Mouse (Mus musculus) liver, embryonic 15.5 days (tissue): ENCODE measurements at regions not wholly inside any gene's neighbourhood (a gene's known extent, or its start where the extent isn't known, plus 50 kb on each side); places are given as distances from the start of the nearest gene placed in this dataset.

Experiments
- ATAC-seq: fragments of 200-750 bp; cut with Nextera tagmentation; 2 replicates; pipeline ENCODE4 v1.8.0; 2017; ENCODE audit warnings: moderate number of reproducible peaks, mild to moderate bottlenecking, moderate library complexity; ENCODE audit not compliant: insufficient read depth
- H3K27ac ChIP-seq: fragments of 300-500 bp; sonication (generic); replicated peaks from 2 replicates; pipeline ENCODE4 v1.5.1; 2015; ENCODE audit warnings: mild to moderate bottlenecking, inconsistent platforms
- H3K27me3 ChIP-seq: fragments of 300-500 bp; sonication (generic); 2 replicates; pipeline ENCODE4 v1.6.1; 2015; ENCODE audit warnings: mild to moderate bottlenecking, inconsistent platforms
- H3K36me3 ChIP-seq: fragments of 300-500 bp; sonication (generic); replicated peaks from 2 replicates; pipeline ENCODE4 v1.6.1; 2015; ENCODE audit warnings: moderate library complexity, mild to moderate bottlenecking, inconsistent platforms
- H3K4me1 ChIP-seq: fragments of 300-500 bp; sonication (generic); replicated peaks from 2 replicates; pipeline ENCODE4 v1.6.1; 2015; ENCODE audit warnings: inconsistent platforms
- H3K4me2 ChIP-seq: fragments of 300-500 bp; sonication (generic); 2 replicates; pipeline ENCODE4 v1.6.1; 2015; ENCODE audit warnings: moderate library complexity, mild to moderate bottlenecking, inconsistent platforms
- H3K4me3 ChIP-seq: fragments of 300-500 bp; sonication (generic); replicated peaks from 2 replicates; pipeline ENCODE4 v1.5.1; 2015; ENCODE audit warnings: mild to moderate bottlenecking, inconsistent platforms
- H3K9ac ChIP-seq: fragments of 300-500 bp; sonication (generic); 2 replicates; pipeline ENCODE4 v1.6.1; 2015; ENCODE audit warnings: moderate library complexity, mild to moderate bottlenecking, inconsistent platforms
- H3K9me3 ChIP-seq: fragments of 300-500 bp; sonication (generic); replicated peaks from 2 replicates; pipeline ENCODE4 v1.6.1; 2016; ENCODE audit warnings: inconsistent platforms
- WGBS: fragments of 180-500 bp; shearing (Covaris S2); methylation state at CpG from one replicate; pipeline ENCODE4 v1.1.7; 2015; ENCODE audit warnings: mixed read lengths; ENCODE audit not compliant: insufficient replicate concordance; 5-methylcytosine and 5-hydroxymethylcytosine counted together

DNA sequence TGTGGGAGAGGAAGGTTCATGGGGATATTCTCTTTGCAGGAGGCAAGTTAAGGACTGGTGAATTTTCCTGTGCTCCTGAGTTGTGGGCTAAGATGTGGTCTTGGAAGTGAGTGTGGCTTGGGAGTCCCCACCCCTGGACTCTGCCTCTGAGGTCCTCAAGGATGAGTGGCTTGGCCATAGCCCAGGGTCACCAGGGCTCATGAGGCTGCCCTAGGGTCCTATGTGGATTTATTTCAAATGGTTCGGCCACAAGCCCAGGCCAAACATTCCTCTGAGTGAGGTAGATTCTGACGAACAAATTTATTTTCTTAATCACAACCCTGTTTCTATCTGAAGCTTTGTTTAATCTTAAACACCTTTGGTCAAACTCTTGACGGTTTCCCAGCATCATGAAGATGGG lies 98.4 kb downstream of the Gm10604 start:
- ATAC-seq, result no peak
- Histone ChIP-seq H3K36me3 (no peaks in the 10 kb centered on the region), H3K27ac (no peak overlapping the region), H3K4me2 (no peak overlapping the region), H3K4me1 (peaks cover 9% of the 10 kb centered on the region), H3K9me3 (no peaks in the 10 kb centered on the region), H3K4me3 (no peak overlapping the region), H3K9ac (no peak overlapping the region), H3K27me3 (no peaks in the 10 kb centered on the region)
- 62% methylated on average over 3 of the region's 3 CpGs for WGBS

DNA sequence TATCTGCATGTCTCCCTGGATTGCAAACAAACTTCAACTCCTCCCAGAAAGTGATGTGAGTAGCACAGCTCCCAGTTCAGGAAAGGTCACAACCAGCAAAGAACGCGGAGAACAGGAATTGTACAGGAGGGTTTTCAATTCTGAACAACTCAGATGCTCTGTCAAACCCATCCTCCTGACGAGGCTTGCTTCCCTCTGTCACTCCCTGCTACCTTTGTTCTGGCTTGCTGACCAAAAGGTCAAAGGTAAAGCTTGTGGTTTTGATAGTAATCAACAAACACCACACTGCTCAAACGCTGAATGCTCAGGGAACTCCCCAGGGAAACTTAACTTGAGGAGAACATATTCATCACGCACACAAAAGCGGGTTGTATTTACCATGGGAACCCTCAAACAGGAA lies 102.4 kb downstream of the Gm10604 start:
- Histone ChIP-seq H3K4me3 (no peak overlapping the region), H3K9ac (no peak overlapping the region), H3K27ac (no peak overlapping the region), H3K9me3 (no peaks in the 10 kb centered on the region), H3K27me3 (no peaks in the 10 kb centered on the region), H3K4me1 (peaks cover 16% of the 10 kb centered on the region), H3K4me2 (no peak overlapping the region), H3K36me3 (no peaks in the 10 kb centered on the region)
- WGBS, result 48% methylated on average over 6 of the region's 6 CpGs
- no peak for ATAC-seq

DNA sequence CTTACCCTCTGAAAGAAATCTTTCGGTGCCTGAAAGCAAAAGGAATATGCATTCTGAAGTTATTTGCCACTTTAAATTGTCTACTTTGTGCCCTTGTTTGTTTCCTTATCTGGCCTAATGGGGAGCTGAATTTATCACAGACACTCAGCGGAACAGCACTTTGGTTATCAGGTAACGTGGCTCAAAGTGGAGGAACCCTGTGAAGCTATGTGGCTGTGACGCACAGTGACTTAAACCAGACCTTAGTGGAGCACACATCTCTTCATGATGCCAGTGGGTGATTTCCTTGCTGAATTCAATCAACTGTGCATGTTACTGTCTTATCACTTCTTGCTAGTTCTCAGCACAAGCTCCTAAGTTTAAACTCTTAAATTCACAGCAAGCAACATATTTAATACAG lies 103.1 kb downstream of the Gm10604 start:
- H3K4me3 ChIP-seq, result no peak overlapping the region

DNA sequence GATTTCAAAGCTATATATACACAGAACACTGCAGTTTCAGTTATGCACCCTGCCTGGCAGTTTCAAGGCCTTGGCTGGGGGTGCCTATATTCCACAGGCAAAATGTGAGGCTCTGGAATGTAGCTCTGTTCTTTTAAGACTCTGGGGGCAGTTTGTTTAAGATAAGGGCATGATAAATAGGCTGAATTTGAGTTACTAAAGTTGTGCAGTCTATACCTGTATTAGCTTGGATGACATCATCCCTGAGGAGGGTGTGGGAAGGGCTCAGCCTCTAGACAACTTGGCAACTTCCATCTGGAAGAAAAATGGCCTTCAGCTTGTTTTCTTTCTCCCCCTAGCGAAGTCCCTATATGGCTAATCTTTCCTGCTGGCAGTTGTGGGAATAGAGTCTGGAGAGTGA lies 105.1 kb downstream of the Gm10604 start:
- Histone ChIP-seq H3K27me3 (no peaks in the 10 kb centered on the region), H3K4me1 (peaks cover 16% of the 10 kb centered on the region), H3K9ac (no peak overlapping the region), H3K36me3 (no peaks in the 10 kb centered on the region), H3K27ac (no peak overlapping the region), H3K9me3 (no peaks in the 10 kb centered on the region), H3K4me2 (no peak overlapping the region), H3K4me3 (no peak overlapping the region)
- WGBS, result 49% methylated on average over 1 of the region's 1 CpGs
- ATAC-seq, result no peak

More for the DNA sequence above, 103.1 kb downstream of the Gm10604 start:
- no peaks in the 10 kb centered on the region for H3K9me3 ChIP-seq
- 33% methylated on average over 4 of the region's 4 CpGs for WGBS
- H3K4me1 ChIP-seq, result peaks cover 16% of the 10 kb centered on the region
- no peak overlapping the region for H3K4me2 ChIP-seq
- ATAC-seq, result no peak
- H3K9ac ChIP-seq, result no peak overlapping the region
- H3K36me3 ChIP-seq, result no peaks in the 10 kb centered on the region
- H3K27ac ChIP-seq, result no peak overlapping the region
- no peaks in the 10 kb centered on the region for H3K27me3 ChIP-seq

DNA sequence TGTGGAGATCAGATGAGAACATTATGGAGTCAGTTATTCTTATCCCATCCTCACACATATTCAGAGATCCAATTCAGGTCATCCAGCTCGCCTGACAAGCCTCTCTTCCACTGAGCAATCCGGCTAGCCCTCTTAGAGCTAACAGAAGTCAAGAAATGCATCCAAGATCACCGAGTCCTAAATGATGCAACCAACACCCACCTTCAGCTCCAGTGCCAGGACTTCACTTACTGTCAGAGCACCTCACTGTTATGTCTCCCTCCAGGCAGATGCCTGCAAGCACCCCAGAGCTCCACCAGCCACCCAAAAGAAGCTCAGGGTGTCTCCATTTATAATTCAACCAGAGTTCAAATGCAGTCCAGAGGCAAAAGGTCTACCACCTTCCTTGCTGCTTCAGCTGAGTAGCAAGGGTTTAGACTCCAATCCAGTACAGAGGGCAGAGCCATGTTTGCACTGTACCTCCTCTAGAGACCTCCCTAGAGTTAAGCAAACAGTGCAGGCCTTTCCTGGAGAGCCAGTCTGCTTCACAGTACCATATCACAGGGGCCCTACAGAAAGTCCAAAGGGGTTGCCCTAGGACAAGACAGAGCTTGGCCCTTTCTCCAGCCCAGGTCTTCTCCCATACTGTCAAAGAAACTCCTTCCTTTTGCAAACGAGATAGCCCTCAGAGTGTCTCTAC lies 106.3 kb downstream of the Gm10604 start:
- peak; percentile 42; the same call in 1 of the 2 replicates for ATAC-seq
- Histone ChIP-seq H3K9ac (no peak overlapping the region), H3K36me3 (no peaks in the 10 kb centered on the region), H3K9me3 (no peaks in the 10 kb centered on the region), H3K4me3 (no peak overlapping the region), H3K27me3 (no peaks in the 10 kb centered on the region), H3K4me1 (peaks cover 22% of the 10 kb centered on the region), H3K27ac (no peak overlapping the region), H3K4me2 (no peak overlapping the region)
- WGBS, result 41% methylated on average over 4 of the region's 4 CpGs

DNA sequence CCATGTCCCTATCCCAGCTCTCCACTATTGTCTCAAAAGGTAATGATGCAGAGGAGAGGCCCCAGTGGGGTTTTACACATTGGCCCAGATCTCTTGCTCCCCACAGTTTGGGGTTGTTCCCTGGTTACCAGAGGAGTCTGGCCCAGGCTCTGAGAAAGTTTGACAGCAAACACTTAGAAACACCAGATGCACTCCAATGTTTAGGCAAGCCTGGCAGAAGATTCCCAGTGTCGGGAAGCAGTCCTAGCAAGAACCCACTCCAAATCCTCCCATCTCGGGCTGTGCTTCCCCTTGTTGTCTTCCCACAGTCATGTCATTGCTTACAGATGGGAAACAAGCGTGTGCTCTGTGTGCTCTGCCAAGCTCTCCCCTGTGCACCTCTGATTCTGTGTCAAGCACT lies 109.0 kb downstream of the Gm10604 start:
- no peak overlapping the region for H3K9ac ChIP-seq
- no peaks in the 10 kb centered on the region for H3K36me3 ChIP-seq
- no peak for ATAC-seq
- no peak overlapping the region for H3K27ac ChIP-seq
- no peak overlapping the region for H3K4me2 ChIP-seq
- no peak overlapping the region for H3K4me3 ChIP-seq
- 58% methylated on average over 3 of the region's 3 CpGs for WGBS
- no peaks in the 10 kb centered on the region for H3K27me3 ChIP-seq
- H3K4me1 ChIP-seq, result peaks cover 24% of the 10 kb centered on the region
- no peaks in the 10 kb centered on the region for H3K9me3 ChIP-seq

DNA sequence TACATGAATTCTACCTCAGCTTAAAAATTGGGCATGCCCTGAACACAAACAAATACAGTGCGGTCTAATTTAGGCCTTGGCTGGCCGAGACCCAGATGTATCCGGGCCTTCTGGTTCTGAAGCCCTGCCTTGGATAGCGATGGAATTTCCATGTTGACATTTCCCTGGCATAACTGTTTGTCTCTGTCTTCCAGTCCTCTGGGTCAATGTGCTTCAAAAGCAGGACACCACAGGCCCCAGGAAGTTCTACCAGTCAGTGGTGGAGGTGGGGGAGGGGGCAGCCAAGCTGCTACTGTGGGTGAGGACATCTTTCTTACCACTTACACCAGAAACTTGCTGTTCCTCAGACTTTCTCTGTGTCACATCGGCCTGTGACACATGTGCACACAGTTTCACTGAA lies 111.3 kb downstream of the Gm10604 start:
- WGBS, result 68% methylated on average over 5 of the region's 5 CpGs
- H3K9ac ChIP-seq, result no peak overlapping the region
- H3K27ac ChIP-seq, result no peak overlapping the region
- no peaks in the 10 kb centered on the region for H3K36me3 ChIP-seq
- H3K9me3 ChIP-seq, result no peaks in the 10 kb centered on the region
- no peak for ATAC-seq
- H3K4me1 ChIP-seq, result peaks cover 21% of the 10 kb centered on the region
- no peak overlapping the region for H3K4me2 ChIP-seq
- H3K4me3 ChIP-seq, result no peak overlapping the region
- H3K27me3 ChIP-seq, result no peaks in the 10 kb centered on the region

DNA sequence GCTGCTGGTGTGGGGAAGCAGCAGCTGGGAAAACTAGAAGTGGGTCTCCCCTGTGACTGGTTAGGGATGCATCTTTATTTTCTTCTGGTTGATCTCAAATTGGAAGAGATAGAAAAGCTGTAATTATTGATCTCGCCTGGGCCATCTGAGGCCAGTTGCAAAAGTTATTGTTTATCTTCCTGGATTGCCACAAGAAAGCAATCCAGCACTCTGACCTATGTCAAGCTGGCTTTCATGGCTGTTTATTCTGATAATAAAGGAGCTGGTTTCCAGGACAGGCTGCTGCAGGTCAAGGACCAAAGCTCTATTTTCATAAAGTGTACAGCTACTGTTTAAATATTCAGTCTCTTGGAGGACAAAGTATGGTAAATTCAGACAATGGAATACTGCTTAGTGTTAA lies 112.5 kb downstream of the Gm10604 start:
- WGBS, result 33% methylated on average over 1 of the region's 1 CpGs
- Histone ChIP-seq H3K36me3 (no peaks in the 10 kb centered on the region), H3K27ac (no peak overlapping the region), H3K9me3 (no peaks in the 10 kb centered on the region), H3K4me1 (peaks cover 16% of the 10 kb centered on the region; the same call in 1 of the 2 replicates), H3K4me2 (no peak overlapping the region), H3K9ac (no peak overlapping the region), H3K27me3 (no peaks in the 10 kb centered on the region), H3K4me3 (no peak overlapping the region)
- no peak for ATAC-seq
